Mouse (Mus musculus) frontal cortex, adult 2 months (tissue): ENCODE measurements around the gene Retreg1. TPM values are rescaled to one million over a fixed set of nuclear protein-coding genes. Genes with fewer than 3 reads are reported as not detected.
"Not testable (repeated sequence)": the region's sequence is repeated elsewhere in the genome, so short reads cannot be mapped to it uniquely, and the experiment has no call there.

Experiments
- DNase-seq, 2 experiments: peaks; one replicate each; pipeline ENCODE4 v3.0.0; 2022; ENCODE audit warnings: low spot score in 1 of 2; ENCODE audit errors: extremely low spot score in 1 of 2
- polyA plus RNA-seq: library from polyadenylated mRNA; depleted of rRNA; stranded (reverse); fragments of >200 nt; gene quantifications from 2 replicates; pipeline ENCODE4 v1.2.3, GENCODE M21; 2012; rRNA removed

Retreg1 gene
- polyA plus RNA-seq, 1 experiment: 24.5 TPM

DNA sequence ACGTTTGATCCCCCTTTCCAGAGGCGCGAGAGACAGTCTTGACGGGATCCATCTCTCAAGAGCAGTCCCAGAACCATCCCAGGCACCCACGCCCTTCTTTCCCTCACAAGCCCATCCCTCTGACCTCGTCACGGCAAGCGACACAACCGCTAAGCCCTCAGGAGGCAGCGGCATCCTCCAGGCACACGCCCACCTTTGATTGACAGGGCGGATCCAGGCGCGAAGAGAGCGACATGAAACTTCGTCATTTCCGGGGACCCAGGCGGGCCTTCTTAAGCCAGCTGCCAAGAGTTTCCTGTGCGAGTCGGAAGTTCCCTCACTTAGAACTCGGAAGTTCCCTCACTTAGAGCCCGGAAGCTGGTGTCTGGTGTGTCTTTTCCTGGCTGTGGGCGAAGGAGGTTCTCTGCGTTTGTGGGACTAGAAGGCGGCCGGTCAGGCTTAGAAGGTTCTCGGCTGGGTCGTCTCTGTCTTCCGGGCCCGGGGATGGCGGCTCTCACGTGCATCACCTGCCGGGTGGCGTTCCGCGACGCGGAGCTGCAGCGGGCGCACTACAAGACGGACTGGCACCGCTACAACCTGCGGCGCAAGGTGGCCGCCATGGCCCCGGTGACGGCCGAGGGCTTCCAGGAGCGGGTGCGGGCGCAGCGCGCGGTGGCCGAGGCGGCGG, 141.2 kb downstream of the Retreg1 start, which contains the start of gene Zfp622:
Gene Zfp622, plus strand, starts transcription at position 300 of the 667 bp plus-strand sequence.
- peak; percentile 96 to 97 for DNase-seq

DNA sequence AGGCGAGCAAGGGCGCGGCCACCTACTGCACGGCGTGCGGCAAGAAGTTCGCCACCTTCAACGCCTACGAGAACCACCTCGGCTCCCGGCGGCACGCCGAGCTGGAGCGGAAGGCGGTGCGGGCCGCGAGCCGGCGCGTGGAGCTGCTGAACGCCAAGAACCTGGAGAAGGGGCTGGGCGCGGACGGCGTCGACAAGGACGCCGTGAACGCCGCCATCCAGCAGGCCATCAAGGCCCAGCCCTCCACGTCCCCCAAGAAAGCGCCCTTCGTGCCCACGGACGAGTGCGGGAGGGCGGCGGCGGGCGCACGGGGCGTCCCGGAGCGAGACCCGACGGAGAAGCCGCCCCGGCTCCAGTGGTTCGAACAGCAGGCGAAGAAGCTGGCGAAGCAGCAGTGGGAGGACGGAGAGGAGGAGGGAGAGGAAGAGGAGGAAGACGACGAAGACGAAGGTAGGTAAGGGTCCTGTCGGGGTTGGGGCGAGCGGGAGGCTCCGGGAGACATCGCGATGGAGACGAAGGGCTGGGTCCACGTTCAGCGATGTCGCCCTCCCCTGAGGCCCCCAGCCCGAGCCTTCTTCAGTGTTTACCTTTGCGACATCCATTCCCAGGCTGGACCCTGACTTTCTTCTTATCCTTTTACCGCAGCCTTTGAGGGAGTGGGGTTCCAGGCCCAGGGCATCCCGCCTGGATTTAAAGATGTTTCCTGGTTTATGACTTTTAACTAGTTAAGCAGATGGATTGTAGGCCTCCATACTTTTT, 141.9 kb downstream of the Retreg1 start:
- DNase-seq: no peak

- peak; percentile 49 to 93 for DNase-seq
Measured at GRCm38 (mm10) chr15:25992992-25993727, 150.2 kb downstream of the Retreg1 start.

- peak in 1 of 2 experiments; percentile 70 for DNase-seq
Measured at GRCm38 (mm10) chr15:25995521-25995920, 152.5 kb downstream of the Retreg1 start.

- DNase-seq: not testable (repeated sequence)
Measured at GRCm38 (mm10) chr15:25999545-25999944, 156.6 kb downstream of the Retreg1 start.

DNA sequence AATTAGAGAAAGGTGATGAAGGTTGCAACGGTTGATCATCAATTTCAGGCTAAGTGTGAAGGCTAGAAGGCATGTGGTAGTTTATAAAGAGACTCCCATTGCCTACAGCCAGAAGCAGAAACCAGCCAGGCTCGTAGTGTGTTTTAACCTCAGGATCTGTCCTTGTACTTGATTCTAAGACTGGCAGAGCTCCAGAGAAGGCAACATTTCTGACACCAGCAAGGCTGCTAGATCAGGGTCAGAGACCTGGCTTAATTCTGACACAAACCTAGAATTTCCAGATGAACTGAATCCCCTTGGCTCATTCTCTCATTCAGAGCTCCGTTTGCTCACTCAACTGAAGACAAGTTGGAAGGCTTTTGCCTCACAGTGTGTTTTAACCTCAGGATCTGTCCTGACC, 165.6 kb downstream of the Retreg1 start:
- DNase-seq: no peak

- no peak for DNase-seq
Measured at GRCm38 (mm10) chr15:26012891-26013290, 169.9 kb downstream of the Retreg1 start.

- no peak for DNase-seq
Measured at GRCm38 (mm10) chr15:26015979-26016665, 173.1 kb downstream of the Retreg1 start.

- no peak for DNase-seq
Measured at GRCm38 (mm10) chr15:26021721-26022120, 178.7 kb downstream of the Retreg1 start.

DNA sequence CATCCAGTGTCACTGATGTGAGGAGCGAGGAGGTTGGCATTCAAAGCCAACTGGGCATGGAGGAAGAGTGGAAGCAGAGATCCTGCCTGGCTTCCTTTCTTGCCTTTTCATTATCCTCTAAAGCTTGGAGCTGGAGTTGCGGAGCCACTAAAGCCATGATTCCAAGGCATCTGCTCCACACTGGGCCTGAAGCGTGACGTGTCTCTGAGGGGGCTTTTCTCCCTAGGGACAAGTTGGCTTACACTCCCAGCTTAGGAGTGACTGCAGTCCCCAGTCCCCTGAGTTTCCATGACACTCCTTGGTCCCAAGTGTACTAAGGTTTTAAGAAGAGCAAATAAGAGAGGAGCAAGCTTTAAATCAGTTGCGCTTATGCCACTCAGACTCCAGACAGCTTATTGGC, 179.7 kb downstream of the Retreg1 start:
- no peak for DNase-seq

Other genes with a start within 250 kb of the Retreg1 start
- 50.5 and 57.3 TPM in 2 replicates for gene Myo10, start 220.7 kb upstream of the Retreg1 start, polyA plus RNA-seq
- 31.8 and 33.9 TPM in 2 replicates for gene Zfp622, start 141.2 kb downstream of the Retreg1 start, polyA plus RNA-seq